Mouse (Mus musculus) C2C12 (cell line): ENCODE results near the gene Patl1.
A peak's percentile ranks its signal among the peaks of the same experiment; 100 is the strongest.

ENCODE experiments used
- CEBPB ChIP-seq: IDR thresholded peaks from one replicate; pipeline ENCODE4 v1.6.1; 2011; ENCODE audit warnings: low read depth, mild to moderate bottlenecking, control low read depth, moderate library complexity
- CTCF ChIP-seq: IDR thresholded peaks from one replicate; pipeline ENCODE4 v1.5.1; 2011; ENCODE audit not compliant: control insufficient read depth, insufficient read depth, insufficient read length
- MAX ChIP-seq: IDR thresholded peaks from one replicate; pipeline ENCODE4 v1.6.1; 2011; ENCODE audit warnings: mild to moderate bottlenecking, control low read depth
- USF1 ChIP-seq: IDR thresholded peaks from one replicate; pipeline ENCODE4 v1.6.1; 2011; ENCODE audit warnings: low read depth, mild to moderate bottlenecking, control low read depth, moderate library complexity

GRCm38 (mm10) chr19:11966201-11966636, 54.0 kb downstream of the Patl1 start:
- TF ChIP-seq MAX (no peak), CTCF (no peak), CEBPB (no peak), USF1 (peak; percentile 12)
